Mouse (Mus musculus): ENCODE results near the gene Eif3l. TPM values are rescaled to one million over a fixed set of nuclear protein-coding genes. Genes with fewer than 3 reads are reported as not detected.

Gene Eif3l
- polyA plus RNA-seq, 1 experiment: 125 TPM

GRCm38 (mm10) chr15:79093083-79093839, 18.3 kb downstream of the Eif3l start:
- DNase-seq (ENCODE audit: low spot score): no peak

GRCm38 (mm10) chr15:79095483-79095882, 20.5 kb downstream of the Eif3l start:
- no peak for DNase-seq (ENCODE audit: low spot score)

GRCm38 (mm10) chr15:79096556-79096955, 21.6 kb downstream of the Eif3l start:
- DNase-seq (ENCODE audit: low spot score): no peak

- DNase-seq (ENCODE audit: low spot score): no peak
These were observed 22.2 kb downstream of the Eif3l start for GRCm38 (mm10) chr15:79097135-79097534.

- DNase-seq (ENCODE audit: low spot score): peak; percentile 76
These were observed 22.6 kb downstream of the Eif3l start for GRCm38 (mm10) chr15:79097611-79098025.

GRCm38 (mm10) chr15:79098220-79098619, 23.2 kb downstream of the Eif3l start:
- DNase-seq (ENCODE audit: low spot score): no peak

GRCm38 (mm10) chr15:79098868-79099267, 23.9 kb downstream of the Eif3l start:
- no peak for DNase-seq (ENCODE audit: low spot score)

GRCm38 (mm10) chr15:79099456-79099855, 24.5 kb downstream of the Eif3l start:
- DNase-seq (ENCODE audit: low spot score): no peak

- no peak for DNase-seq (ENCODE audit: low spot score)
These were observed 25.4 kb downstream of the Eif3l start for GRCm38 (mm10) chr15:79100391-79100790.

GRCm38 (mm10) chr15:79101531-79101930, 26.6 kb downstream of the Eif3l start:
- no peak for DNase-seq (ENCODE audit: low spot score)

- DNase-seq (ENCODE audit: low spot score): no peak
These were observed 28.3 kb downstream of the Eif3l start for GRCm38 (mm10) chr15:79103264-79103663.

GRCm38 (mm10) chr15:79105804-79106203, 30.8 kb downstream of the Eif3l start:
- no peak for DNase-seq (ENCODE audit: low spot score)

GRCm38 (mm10) chr15:79107966-79108365, 33.0 kb downstream of the Eif3l start:
- DNase-seq (ENCODE audit: low spot score): no peak

GRCm38 (mm10) chr15:79108421-79109320, 33.7 kb downstream of the Eif3l start, which contains the start of gene Micall1:
Gene Micall1, plus strand, starts transcription at chr15:79108898.
- peak; percentile 90 for DNase-seq (ENCODE audit: low spot score)

- DNase-seq (ENCODE audit: low spot score): no peak
These were observed 34.4 kb downstream of the Eif3l start for GRCm38 (mm10) chr15:79109321-79109934.

- no peak for DNase-seq (ENCODE audit: low spot score)
These were observed 35.1 kb downstream of the Eif3l start for GRCm38 (mm10) chr15:79110031-79110430.

- no peak for DNase-seq (ENCODE audit: low spot score)
These were observed 35.5 kb downstream of the Eif3l start for GRCm38 (mm10) chr15:79110528-79110927.

GRCm38 (mm10) chr15:79111774-79112173, 36.8 kb downstream of the Eif3l start:
- no peak for DNase-seq (ENCODE audit: low spot score)

- no peak for DNase-seq (ENCODE audit: low spot score)
These were observed 40.3 kb downstream of the Eif3l start for GRCm38 (mm10) chr15:79115276-79115675.

GRCm38 (mm10) chr15:79119491-79119890, 44.5 kb downstream of the Eif3l start:
- no peak for DNase-seq (ENCODE audit: low spot score)

GRCm38 (mm10) chr15:79122119-79122518, 47.1 kb downstream of the Eif3l start:
- DNase-seq (ENCODE audit: low spot score): no peak

GRCm38 (mm10) chr15:79122546-79122945, 47.6 kb downstream of the Eif3l start:
- peak; percentile 21 for DNase-seq (ENCODE audit: low spot score)
